Mouse (Mus musculus): ENCODE data around the gene Traf3ip3. TPM values are rescaled to one million over a fixed set of nuclear protein-coding genes. Genes with fewer than 3 reads are reported as not detected.
A peak's percentile ranks its signal among the peaks of the same experiment; 100 is the strongest.

Traf3ip3 gene
- total and polyA plus RNA-seq, 3 experiments, result 60.9 to 72.9 (median 68.8) TPM

DNA sequence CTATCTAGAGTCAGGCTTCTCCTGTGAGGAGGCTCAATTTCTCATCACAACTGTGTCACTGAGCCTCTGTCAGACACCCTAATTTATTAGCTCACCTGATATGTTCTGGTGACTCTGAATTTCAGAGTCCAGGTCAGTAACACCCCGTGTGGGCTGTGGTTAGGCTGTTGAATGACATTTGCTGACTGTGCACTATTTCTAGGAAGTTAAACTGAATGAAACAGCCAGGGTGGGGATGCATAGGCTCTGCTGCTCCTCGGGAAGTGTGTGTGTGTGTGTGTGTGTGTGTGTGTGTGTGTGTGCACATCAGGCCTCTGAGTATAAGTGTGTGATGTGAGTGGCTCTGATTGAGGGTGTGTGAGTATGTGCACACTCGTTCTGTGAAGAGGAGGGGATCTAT lies 62.8 kb downstream of the Traf3ip3 start:
- H3K9ac ChIP-seq (ENCODE audit: insufficient read depth, low read depth), result no peak overlapping the region
- no peaks in the 10 kb centered on the region for H3K27me3 ChIP-seq (replicated peaks)
- in situ Hi-C loops (cut with MboI; ENCODE audit: low pct_ligation_motif_present, low pct_unique_long_range_greater_than_20kb, low sequenced_read_pairs), result no loop called here
- H3K79me2 ChIP-seq (replicated peaks; ENCODE audit: control insufficient read depth, extremely low read depth, insufficient read depth, poor library complexity, severe bottlenecking), result no peaks in the 10 kb centered on the region
- no peak overlapping the region for H3K4me2 ChIP-seq (ENCODE audit: insufficient read depth, low read depth, poor library complexity, severe bottlenecking)
- no peaks in the 10 kb centered on the region for H3K9me3 ChIP-seq (replicated peaks; ENCODE audit: low read length)
- H3K4me3 ChIP-seq (replicated peaks in 1 of 3; ENCODE audit: low read depth in 2 of 3, low read length in 2 of 3, poor library complexity in 1 of 3), result no peak overlapping the region
- no peak for DNase-seq (ENCODE audit: extremely low read depth)
- H3K27ac ChIP-seq (ENCODE audit: insufficient read depth, low read depth), result no peak overlapping the region
- peaks cover 33 to 41% of the 10 kb centered on the region in 2 experiments for H3K4me1 ChIP-seq (ENCODE audit: control insufficient read depth in 1 of 2, insufficient read depth in 2 of 2)
- TF ChIP-seq MAFK (IDR thresholded peaks at IDR 0.05; ENCODE audit: insufficient replicate concordance, low read length), result peak; percentile 96
- no peak for TF ChIP-seq MAX (IDR thresholded peaks at IDR 0.05; ENCODE audit: low read length)
- TF ChIP-seq UBTF (IDR thresholded peaks at IDR 0.05; ENCODE audit: low read depth, low read length), result no peak
- TF ChIP-seq RAD21 (IDR thresholded peaks at IDR 0.05; ENCODE audit: low read depth, low read length), result no peak
- H3K36me3 ChIP-seq (replicated peaks in 1 of 2; ENCODE audit: control insufficient read depth in 1 of 2, insufficient read depth in 1 of 2, low read length in 1 of 2), result no peaks in the 10 kb centered on the region
- dilution Hi-C loops (cut with MboI; ENCODE audit: extremely low pct_ligation_motif_present, extremely low pct_unique_long_range_greater_than_20kb, low sequenced_read_pairs), result no loop called here

DNA sequence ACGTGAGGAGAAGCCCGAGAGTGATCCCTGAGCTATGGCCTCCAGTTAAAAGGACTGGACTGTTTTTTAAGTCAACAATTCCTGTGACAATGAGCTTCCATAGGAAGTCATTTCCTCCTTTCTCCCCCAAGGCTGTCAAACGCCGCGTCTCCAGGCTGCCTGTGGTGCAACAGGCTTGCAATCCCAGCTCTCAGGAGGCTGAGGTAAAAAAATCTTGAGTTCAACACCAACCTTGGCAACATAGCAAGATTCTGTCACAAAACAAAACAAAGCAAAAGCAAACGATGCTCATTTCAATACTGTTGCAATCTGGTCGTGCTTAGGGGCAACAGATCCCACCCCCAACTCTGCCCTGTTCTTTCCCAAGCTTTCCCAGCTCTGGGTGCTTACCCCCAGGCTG lies 63.4 kb downstream of the Traf3ip3 start:
- no peak overlapping the region for H3K4me3 ChIP-seq (replicated peaks in 1 of 3; ENCODE audit: low read depth in 2 of 3, low read length in 2 of 3, poor library complexity in 1 of 3)
- H3K27ac ChIP-seq (ENCODE audit: insufficient read depth, low read depth), result no peak overlapping the region
- in situ Hi-C loops (cut with MboI; ENCODE audit: low pct_ligation_motif_present, low pct_unique_long_range_greater_than_20kb, low sequenced_read_pairs) (no loop called here), dilution Hi-C loops (cut with MboI; ENCODE audit: extremely low pct_ligation_motif_present, extremely low pct_unique_long_range_greater_than_20kb, low sequenced_read_pairs) (no loop called here)
- no peaks in the 10 kb centered on the region for H3K9me3 ChIP-seq (replicated peaks; ENCODE audit: low read length)
- no peak overlapping the region for H3K9ac ChIP-seq (ENCODE audit: insufficient read depth, low read depth)
- no peaks in the 10 kb centered on the region for H3K27me3 ChIP-seq (replicated peaks)
- H3K4me2 ChIP-seq (ENCODE audit: insufficient read depth, low read depth, poor library complexity, severe bottlenecking), result no peak overlapping the region
- peaks cover 33 to 41% of the 10 kb centered on the region in 2 experiments for H3K4me1 ChIP-seq (ENCODE audit: control insufficient read depth in 1 of 2, insufficient read depth in 2 of 2)
- DNase-seq (ENCODE audit: extremely low read depth), result no peak
- no peaks in the 10 kb centered on the region for H3K36me3 ChIP-seq (replicated peaks in 1 of 2; ENCODE audit: control insufficient read depth in 1 of 2, insufficient read depth in 1 of 2, low read length in 1 of 2)
- TF ChIP-seq E2F4 (IDR thresholded peaks at IDR 0.05; ENCODE audit: insufficient replicate concordance, low read depth, low read length) (no peak), ZC3H11A (IDR thresholded peaks at IDR 0.05; ENCODE audit: low read depth, low read length) (no peak), BHLHE40 (IDR thresholded peaks at IDR 0.05; ENCODE audit: low read depth, low read length) (no peak), HCFC1 (IDR thresholded peaks at IDR 0.05; ENCODE audit: low read depth, low read length) (no peak), RAD21 (IDR thresholded peaks at IDR 0.05; ENCODE audit: low read depth, low read length) (no peak), CHD1 (IDR thresholded peaks at IDR 0.05; ENCODE audit: low read depth, low read length) (no peak), ETS1 (conservative IDR thresholded peaks at IDR 0.05; ENCODE audit: low read depth, low read length) (no peak)
- H3K79me2 ChIP-seq (replicated peaks; ENCODE audit: control insufficient read depth, extremely low read depth, insufficient read depth, poor library complexity, severe bottlenecking), result no peaks in the 10 kb centered on the region

DNA sequence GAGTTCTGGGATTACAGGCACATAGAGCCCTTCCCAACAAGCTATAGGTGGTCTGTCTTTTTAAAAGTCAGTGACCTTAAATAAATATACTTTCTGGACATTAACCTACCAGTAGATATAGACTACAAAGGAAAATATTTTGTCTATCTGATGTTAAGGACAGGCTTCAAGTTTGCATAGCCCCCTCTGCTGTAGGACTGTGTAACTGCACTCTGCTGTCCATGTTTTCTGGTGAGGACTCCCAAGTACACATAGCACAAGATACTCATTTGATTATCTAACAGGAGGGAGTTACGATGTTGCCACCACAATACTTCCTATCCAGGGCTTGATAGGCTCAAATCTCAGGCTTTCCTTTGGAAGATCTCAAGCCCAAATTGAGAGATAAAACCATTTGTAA lies 67.8 kb downstream of the Traf3ip3 start:
- dilution Hi-C loops (cut with MboI; ENCODE audit: extremely low pct_ligation_motif_present, extremely low pct_unique_long_range_greater_than_20kb, low sequenced_read_pairs) (no loop called here), in situ Hi-C loops (cut with MboI; ENCODE audit: low pct_ligation_motif_present, low pct_unique_long_range_greater_than_20kb, low sequenced_read_pairs) (no loop called here)
- Histone ChIP-seq H3K27me3 (replicated peaks) (no peaks in the 10 kb centered on the region), H3K36me3 (replicated peaks in 1 of 2; ENCODE audit: control insufficient read depth in 1 of 2, insufficient read depth in 1 of 2, low read length in 1 of 2) (no peaks in the 10 kb centered on the region), H3K9ac (ENCODE audit: insufficient read depth, low read depth) (no peak overlapping the region), H3K4me1 (ENCODE audit: control insufficient read depth in 1 of 2, insufficient read depth in 2 of 2) (peaks cover 18 to 21% of the 10 kb centered on the region in 2 experiments), H3K79me2 (replicated peaks; ENCODE audit: control insufficient read depth, extremely low read depth, insufficient read depth, poor library complexity, severe bottlenecking) (peaks cover 13% of the 10 kb centered on the region), H3K9me3 (replicated peaks; ENCODE audit: low read length) (no peaks in the 10 kb centered on the region), H3K4me2 (ENCODE audit: insufficient read depth, low read depth, poor library complexity, severe bottlenecking) (no peak overlapping the region), H3K27ac (ENCODE audit: insufficient read depth, low read depth) (no peak overlapping the region), H3K4me3 (replicated peaks in 1 of 3; ENCODE audit: low read depth in 2 of 3, low read length in 2 of 3, poor library complexity in 1 of 3) (no peak overlapping the region)
- TF ChIP-seq SIN3A (IDR thresholded peaks at IDR 0.05; ENCODE audit: low read length) (no peak), CTCF (conservative IDR thresholded peaks at IDR 0.05 in 1 of 2, IDR thresholded peaks at IDR 0.05 in 1 of 2; ENCODE audit: low read depth in 2 of 2, low read length in 2 of 2) (peak in 1 of 2 experiments; percentile 37; a peak in 3 of 4 replicates)
- no peak for DNase-seq (ENCODE audit: extremely low read depth)
